Mouse (Mus musculus) embryo, embryonic 11.5 days (tissue): ENCODE data around the gene Col5a1.

Experiments used
- DNase-seq: peaks from one replicate; pipeline ENCODE4 v3.0.0-alpha.2; 2012; ENCODE audit warnings: low read depth, low spot score

Col5a1 gene

DNA sequence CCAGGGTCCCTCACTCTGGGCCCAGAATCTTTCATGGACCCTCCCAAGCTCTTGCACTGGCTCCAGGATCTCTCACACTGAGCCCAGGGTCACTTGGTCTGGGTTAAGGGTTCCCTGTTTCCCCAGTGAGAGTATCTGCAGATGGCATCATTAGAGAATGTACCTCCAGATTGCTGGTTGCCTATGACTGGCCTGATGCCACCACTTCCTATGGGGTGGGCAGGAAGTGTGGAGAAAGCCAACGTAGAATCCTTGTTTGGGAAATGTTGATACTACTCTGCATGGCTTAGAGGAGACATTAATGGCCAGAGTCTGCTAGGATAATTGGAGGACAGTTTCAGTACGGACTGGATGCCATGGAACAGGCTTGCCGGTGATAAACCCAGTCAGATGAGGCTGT lies 76.2 kb downstream of the Col5a1 start:
- no peak for DNase-seq

DNA sequence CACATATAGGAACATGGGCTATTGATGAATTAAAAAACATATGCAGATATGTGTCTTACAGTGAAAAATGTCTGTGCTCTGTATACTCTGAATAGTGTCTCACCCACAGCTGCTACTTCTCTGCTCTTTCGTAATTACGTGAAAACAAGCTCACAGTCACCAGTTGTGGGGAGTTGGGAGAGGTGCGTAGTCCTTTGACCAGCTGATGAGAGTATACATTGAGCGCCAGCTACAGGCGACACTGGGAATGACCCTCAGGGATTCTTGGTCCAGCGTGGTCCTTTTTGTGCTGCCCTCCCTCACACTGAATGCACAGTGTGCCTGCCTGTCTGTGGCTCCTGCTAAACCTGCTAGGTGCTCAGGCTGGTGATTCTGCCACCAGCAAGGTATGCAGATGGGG lies 82.9 kb downstream of the Col5a1 start:
- DNase-seq, result no peak

DNA sequence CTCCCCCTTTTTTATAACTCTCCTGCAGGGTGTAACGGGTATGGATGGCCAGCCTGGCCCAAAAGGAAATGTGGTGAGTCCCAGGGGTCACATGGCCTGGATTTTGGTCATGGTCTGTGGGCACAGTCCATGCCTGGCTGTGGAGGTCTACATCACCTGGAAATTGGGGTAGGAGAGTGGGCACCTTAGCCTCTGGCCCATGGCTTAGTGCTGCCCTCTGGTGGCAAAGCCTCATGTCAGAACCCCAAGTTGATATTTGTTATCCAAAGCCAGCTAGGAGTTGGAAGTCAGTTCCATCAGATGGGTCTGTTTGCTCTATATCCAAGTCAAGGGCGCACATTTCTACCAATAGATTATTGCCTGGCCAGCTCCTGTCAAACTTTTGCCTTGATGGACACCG lies 87.6 kb downstream of the Col5a1 start:
- DNase-seq, result peak; percentile 37

DNA sequence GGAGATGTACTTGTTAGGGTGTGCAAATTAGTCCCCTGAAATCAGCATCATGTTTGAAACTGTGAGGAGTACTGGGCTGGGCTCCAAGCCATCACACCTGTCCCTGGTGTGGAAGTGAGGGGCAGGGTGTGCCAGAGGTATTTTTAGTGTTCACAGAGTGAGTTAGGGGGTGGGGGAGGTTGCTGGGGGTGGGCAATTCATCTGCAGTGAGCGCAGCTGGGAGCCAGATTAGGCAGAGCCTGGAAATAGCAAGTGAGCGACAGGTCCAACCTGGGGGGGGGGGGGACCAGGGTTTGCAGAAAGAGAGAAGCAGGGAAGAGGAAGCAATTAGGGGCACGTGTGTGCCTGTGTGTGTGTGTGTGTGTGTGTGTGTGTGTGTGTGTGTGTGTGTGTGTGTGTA lies 89.6 kb downstream of the Col5a1 start:
- no peak for DNase-seq

DNA sequence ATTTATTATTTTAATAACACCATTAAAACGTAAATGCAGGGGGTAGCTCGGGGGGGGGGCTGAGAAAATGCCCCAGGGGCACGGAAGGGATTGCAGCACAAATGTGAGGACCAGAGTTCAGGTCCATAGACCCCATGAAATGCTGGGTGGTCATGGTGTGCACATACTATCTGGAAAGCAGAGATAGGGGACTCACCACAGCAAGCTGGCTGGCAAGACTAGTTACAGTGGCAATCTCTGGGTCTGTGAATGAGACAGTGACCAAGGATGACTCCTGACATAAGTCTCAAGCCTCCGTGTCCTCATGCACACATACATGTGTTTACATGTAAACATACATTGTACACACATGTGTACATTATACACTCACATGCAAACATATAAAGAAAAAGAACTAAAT lies 90.3 kb downstream of the Col5a1 start:
- no peak for DNase-seq

DNA sequence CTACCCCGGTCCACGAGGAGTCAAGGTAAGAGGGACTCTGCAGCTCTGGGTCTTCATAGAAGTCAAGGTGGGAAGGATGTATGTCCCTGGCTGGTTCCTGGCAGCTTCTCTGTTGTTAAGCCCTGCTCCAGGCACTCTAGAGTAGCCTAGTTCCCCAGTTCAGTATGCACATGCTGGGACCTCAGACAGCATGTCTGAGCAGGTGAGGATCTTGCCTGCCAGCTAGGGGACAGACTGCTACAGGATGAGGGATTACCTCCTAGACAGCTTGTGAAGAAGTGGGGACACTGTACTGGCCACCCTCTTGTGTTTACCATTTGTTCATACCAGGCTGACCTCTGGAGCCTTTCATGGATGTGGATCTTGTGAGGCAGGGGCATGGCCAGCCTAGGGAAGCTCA lies 94.8 kb downstream of the Col5a1 start:
- DNase-seq, result no peak

DNA sequence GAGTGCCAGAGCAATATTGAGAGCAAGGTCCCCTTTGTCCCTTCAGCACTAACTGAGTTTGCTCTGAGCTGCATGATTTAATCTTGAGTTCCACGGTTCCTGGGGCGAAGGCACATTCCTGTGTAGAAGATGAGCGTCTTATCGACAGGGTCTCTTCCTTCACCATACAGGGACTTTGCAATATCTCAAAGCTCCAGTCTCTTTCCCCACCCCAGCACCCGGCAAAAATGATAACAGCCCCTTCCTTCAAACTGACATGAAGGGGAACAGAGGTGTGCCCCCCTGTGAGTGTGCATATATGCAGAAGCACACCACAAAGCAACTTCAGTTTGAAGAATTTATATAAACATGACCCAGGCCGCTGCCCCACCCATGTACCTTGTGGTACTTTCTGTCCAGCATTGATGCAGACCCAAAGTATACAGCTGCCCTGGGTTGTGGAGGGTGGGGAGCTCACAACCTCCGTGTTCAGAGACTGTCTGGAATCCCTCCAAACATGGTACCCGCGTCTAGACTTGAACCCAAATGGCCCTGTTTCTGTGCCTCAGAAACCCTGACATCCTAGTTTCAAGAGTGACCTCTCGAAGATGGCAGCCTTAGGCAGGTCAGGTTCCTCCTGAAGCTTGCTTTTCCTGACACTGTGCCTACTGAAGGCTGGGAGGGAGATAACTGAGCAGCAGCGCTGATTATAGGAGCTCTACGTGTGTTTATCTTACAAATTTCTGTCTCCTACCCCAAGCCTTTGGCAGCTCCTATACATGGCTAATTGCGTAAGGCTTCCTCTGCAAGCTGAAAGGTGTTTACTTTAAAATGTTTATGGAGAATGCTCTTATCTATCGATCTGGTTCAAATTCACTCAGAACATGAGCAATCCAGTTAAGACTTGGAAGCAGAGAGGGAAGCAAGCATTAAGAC lies 95.7 kb downstream of the Col5a1 start:
- DNase-seq, result no peak

DNA sequence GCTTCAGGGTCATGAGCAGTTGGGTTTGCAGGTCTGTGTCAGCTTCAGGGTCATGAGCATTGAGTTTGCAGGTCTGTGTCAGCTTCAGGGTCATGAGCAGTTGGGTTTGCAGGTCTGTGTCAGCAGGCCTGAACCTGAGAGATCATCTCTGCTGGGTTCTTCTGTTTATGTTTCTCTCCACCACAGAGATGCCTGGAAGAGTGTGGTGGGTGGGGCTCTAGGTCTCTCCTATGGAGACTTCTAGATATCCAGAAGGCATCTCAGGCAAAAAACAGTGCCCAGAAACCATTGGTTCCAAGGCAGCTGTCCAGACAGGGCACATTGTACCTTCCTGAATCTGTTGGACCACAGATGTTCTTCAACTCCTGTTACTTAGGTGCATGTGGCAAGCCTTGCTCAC lies 96.9 kb downstream of the Col5a1 start:
- DNase-seq, result no peak

DNA sequence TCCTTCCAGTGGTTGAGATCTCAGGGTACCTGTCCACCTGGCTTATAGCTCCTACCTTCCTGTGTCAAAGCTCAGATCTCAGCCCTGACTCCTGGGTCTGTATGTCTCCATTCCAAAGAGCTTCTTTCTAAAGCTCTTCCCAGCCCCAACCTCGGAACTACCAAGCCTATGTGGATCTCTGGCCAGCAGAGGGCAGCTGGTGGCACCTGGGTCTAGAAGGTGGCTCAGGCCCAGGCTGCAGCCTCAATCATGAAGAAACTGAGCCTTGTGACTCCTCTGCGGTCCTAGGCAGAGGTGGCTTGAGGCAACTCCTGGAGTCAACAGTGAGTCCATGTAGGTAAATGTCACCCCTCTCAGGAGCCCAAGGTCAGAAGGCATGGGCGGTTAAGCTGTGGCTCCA lies 97.7 kb downstream of the Col5a1 start:
- DNase-seq, result peak; percentile 13

DNA sequence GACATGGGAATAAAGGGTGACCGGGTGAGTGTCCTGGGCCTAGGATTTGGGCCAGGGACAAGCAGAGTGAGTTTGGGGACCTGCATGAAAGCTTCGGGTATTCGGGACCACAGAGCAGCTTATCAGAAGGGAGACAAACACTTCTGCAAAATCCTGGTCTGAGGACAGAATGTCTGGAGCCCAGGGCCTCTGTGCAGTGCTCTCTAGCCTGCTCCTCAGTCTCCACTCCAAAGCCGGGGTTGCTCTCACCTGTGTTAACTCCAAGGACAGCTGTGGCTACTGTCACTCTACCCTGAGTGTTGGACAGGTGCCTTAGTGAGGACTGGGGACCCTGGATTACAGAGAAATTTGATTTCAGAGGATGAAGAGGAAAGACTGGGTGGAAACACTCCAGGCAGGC lies 100.5 kb downstream of the Col5a1 start:
- DNase-seq, result no peak

DNA sequence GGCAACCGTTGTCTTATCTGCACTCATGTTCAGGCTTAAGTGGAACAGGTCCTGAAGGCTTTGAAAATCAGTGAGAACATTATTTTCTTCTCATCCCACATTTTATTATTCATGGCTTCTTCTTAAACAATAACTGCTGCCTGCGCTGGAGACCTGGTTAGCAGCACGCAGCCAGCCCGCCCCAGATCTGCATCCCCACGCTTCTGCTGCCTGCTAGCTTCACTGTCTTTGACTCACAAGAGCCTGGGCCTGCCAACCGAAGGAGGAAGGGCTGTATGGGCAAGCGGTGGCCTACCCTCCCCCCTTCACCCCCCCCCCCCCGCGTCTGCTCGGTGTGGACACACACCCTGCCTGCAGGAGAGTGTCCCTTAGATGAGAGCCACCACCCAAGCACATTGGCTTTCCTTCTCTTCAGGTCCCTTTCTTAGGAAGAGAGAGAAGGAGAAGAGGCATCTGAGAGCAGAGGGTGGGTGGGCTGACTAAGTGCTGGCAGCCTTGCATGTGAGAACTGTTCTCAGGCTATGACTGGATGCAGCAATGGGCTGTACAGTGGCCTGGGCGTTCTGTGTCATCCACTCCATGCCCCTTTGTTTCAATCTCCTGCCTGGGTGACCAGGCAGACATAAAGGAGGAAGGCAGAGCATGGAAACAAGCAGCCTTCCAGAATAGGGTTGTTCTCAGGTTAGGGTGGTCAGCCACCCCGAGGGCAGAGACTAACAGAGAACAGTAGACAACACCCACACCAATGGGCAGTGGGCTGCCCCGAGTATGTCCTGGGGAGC lies 104.4 kb downstream of the Col5a1 start:
- DNase-seq, result no peak

DNA sequence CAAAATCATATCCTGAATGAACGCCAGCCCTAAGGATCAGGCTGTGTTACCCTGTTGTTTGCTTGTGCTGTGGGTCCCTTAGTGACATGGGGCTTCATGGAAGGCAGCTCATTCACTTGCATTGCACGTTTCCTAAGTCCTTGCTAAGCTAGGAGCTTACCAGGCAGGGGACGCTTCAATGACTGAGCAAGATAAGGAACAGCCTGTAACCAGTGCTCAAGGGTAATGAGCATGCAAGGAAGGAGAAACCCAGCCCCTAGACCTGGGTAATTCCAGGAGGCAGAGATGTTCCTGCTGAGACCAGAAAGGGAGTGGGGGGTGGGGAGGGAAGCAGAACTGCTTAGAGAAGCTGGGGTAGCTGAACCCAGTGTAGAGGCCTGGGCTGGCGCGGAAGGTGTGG lies 107.2 kb downstream of the Col5a1 start:
- DNase-seq, result no peak

DNA sequence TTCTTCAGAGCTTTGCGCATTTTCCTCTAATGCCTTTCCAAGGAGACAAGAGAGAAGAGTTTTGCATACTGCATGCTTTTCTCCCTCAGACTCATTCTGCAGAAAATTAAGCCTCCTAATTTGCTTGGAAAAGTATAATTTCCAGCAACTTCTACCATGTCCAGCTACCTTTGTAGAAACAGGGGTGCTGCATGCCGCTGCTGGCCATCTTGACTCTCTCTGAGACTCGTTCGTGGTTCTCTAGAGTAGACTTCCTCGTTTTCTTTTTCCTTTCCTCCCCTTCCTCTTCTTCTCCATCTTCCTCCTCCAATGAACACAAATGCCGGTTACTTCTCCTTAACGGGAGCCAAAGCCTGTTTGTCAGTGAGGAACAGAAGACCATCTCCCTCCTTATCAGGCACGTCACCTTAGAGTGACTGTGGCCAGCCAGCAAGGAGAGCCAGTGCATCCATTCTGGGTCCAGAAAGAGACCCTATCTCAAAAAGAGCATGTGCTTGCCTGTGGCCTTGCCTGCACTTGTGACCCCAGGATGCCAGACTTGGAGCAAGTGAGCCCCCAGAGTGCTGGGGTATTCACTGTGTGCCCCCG lies 113.9 kb downstream of the Col5a1 start:
- DNase-seq, result no peak

DNA sequence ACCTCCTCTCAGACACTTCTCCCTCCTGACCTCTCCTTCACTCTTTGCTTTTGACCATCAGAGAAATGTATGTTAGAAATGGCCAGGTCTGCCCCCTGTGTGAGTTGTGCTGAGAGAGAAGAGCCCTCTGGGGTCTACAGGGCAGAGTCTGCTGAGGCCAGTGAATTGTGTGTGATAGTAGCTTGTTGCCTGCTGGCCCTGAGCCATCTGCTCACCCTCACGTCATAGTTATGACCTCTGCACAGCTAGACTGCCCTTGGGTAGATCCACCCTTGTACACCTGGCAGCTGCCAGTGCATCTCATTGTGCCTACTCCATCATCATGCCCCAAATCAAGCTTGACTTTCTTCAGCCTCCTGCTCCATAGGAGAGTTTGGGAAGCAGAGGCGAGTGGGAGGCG lies 114.4 kb downstream of the Col5a1 start:
- DNase-seq, result no peak

DNA sequence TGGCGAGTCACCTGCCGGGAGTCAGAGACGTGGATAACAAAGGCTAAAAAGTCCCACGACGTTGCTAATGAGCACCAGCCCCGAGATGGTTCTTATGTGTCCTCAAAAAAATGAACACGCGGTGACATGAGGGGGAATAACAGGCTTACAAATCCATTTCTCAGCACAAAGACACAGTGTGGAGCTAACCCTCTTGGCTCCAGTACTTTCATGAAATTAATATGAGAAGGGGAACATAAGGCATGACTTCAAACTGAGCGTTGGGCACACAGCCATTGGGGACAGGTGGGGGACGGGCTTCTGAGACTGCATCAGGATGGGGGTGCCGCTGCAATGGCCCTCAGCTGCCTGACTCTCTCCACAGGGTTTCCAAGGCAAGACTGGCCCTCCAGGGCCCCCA lies 115.0 kb downstream of the Col5a1 start:
- no peak for DNase-seq

DNA sequence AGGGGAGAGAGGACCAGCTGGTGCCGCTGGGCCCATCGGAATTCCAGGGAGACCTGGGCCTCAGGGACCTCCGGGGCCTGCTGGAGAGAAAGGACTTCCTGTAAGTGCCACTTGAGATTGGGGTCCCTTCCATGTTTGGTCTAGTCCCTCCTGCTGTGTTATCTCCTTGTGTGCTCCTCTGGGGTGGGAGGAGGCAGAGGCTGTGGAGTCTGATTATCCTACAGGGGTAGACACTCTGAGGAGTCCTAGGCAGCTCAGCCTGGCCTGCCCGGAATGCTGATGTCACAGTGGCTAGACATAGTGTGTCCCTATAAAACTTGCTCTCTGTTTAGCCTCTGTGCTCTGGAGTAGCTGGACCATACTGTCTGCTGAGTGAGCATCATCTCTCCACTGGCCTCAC lies 119.0 kb downstream of the Col5a1 start:
- no peak for DNase-seq

DNA sequence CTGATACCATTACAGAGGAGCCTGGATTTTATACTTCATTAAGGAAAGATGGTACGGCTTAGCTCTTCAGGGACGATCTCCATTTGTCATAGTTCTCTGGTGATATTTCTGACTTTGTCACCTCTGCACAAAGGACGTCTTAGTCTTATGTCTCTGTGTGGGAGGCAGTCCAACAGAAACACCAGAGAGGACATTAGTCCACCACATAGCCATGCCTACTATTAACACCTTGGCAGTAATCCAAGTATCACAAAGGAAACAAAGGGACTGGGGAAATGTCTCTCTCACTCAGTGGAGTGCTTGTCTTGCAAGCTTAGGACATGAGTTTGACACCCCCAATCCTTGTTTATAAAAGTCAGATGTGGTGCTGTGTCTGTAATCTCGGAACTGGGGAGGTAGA lies 122.0 kb downstream of the Col5a1 start:
- no peak for DNase-seq

DNA sequence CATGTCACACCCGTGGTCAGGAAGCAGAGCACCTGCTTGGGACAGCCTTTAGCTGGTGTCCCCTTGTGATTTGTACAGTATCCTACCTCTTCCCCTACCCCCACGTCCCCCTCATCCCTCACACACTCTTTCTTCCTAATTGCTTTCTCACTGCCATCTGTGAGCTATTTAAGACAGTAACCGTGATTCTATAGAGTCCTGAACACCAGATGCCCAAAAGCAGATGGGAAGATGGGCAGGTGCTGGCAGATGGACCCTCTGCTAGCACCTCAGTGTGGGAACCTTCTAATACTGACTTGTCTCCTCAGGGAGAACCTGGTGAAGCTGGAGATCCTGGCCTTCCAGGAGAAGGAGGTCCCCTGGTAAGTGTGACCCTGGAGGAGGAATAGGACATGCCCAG lies 126.1 kb downstream of the Col5a1 start:
- no peak for DNase-seq

DNA sequence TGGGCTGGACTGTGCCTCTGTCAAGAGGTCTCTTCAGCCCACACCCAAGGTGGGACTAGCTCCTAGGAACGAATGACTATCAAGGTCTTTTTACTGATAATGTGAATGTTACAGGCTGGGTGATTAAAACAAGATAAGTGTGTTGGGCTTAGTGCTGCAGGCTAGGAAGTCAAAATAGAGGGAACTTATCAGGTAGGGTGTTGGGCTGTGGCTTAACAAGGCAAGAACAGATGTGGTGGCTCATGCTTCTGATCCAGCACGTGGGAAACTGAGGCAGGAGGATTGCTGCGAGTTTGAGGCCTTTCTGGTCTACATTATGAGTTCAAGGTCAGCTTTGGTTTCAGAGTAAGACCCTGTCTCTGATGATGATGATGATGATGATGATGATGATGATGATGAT lies 128.6 kb downstream of the Col5a1 start:
- no peak for DNase-seq

DNA sequence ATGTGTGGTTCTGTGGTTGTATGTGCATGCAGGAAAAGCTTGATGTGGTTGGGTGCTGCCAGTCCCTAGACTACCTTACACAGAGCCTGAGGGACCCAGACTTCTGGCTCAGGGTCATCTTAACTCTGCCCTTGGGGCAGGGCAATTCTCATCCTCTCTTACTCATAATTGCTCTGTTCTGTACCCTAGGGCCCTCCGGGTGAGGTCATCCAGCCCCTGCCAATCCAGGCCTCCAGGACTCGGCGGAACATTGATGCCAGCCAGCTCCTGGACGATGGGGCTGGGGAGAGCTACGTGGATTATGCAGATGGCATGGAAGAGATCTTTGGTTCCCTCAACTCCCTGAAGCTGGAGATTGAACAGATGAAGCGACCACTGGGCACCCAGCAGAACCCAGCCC lies 138.2 kb downstream of the Col5a1 start:
- no peak for DNase-seq

DNA sequence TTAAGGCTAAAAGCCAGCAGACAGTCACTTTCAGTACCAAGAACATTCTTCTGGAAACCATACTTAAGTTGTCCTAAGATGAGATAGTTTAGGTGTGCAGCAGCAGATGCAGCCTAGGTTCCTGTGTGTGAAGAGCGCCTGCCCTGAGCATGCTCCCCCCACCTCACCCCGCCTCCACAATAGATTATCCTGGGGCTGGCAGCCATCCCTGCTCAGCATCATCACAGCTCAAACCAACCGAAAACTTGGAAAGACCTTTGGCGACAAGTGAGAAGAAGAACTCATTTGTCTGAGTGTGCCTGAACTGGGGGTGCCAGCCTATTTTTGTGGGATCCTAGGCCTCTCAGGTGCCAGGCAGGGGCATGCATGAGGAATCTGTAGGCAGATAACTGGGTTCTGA lies 139.6 kb downstream of the Col5a1 start:
- DNase-seq, result no peak

DNA sequence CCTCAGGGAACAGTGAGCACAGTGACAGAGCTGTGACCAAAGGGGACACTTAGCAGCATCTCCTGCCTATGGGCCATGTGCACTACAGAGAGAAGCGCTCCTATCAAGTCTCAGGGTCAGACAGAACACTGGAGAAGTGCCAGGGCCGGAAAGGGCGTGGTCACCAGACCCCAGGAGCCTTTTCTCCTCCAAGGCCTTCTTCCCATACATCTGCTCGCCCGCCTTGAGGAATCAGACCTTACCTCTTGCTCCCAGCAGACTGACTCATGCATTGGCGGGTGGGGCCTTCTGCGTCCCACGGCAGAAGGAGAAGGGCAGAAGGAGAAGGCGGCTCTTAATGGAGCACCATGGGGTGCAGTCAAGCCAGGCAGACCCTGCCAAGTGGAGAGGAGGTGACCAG lies 145.6 kb downstream of the Col5a1 start:
- DNase-seq, result no peak

DNA sequence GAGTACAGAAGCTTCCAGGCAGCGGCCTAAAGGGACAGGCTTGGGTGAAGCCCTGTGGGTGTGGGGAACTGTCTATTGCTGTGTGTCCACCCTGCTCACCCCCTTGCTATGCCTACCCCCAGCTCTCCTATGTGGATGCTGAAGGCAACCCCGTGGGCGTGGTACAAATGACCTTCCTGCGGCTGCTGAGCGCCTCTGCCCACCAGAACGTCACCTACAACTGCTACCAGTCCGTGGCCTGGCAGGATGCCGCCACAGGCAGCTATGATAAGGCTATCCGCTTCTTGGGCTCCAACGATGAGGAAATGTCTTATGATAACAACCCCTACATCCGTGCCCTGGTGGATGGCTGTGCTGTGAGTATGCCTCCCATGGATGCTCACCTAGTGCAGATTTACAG lies 146.2 kb downstream of the Col5a1 start:
- no peak for DNase-seq
